Mouse (Mus musculus) brain, embryonic 14.5 days (tissue): ENCODE measurements around the gene Gria3. TPM values are rescaled to one million over a fixed set of nuclear protein-coding genes. Genes with fewer than 3 reads are reported as not detected.

Source experiments
- DNase-seq: peaks from one replicate; pipeline ENCODE4 v3.0.0-alpha.2; 2011; ENCODE audit warnings: low read depth
- CTCF ChIP-seq: fragments of 200-500 bp; IDR thresholded peaks from 2 replicates; pipeline ENCODE4 v1.5.1; 2012; ENCODE audit warnings: inconsistent platforms, mild to moderate bottlenecking, moderate library complexity, borderline replicate concordance; ENCODE audit not compliant: insufficient read depth, insufficient read length; ENCODE audit errors: extremely low read depth
- POLR2A ChIP-seq: fragments of 200-500 bp; IDR thresholded peaks from 2 replicates; pipeline ENCODE4 v1.6.1; 2012; ENCODE audit warnings: mild to moderate bottlenecking, inconsistent platforms, borderline replicate concordance; ENCODE audit not compliant: poor library complexity, insufficient read depth, insufficient read length, severe bottlenecking; ENCODE audit errors: extremely low read depth
- polyA plus RNA-seq: library from polyadenylated mRNA; depleted of rRNA; stranded (reverse); fragments of >200 nt; gene quantifications from 2 replicates; pipeline ENCODE4 v1.2.3, GENCODE M21; 2012

Gria3 gene
- polyA plus RNA-seq, 1 experiment = 19.7 TPM

GRCm38 (mm10) chrX:41435541-41435940 is 34.9 kb downstream of the Gria3 start:
- TF ChIP-seq POLR2A = no peak
- no peak for TF ChIP-seq CTCF
- DNase-seq = no peak

- no peak for DNase-seq
Observed at GRCm38 (mm10) chrX:41438841-41439240, 38.2 kb downstream of the Gria3 start.

GRCm38 (mm10) chrX:41448876-41449275 is 48.2 kb downstream of the Gria3 start:
- DNase-seq = no peak
- TF ChIP-seq POLR2A (no peak), CTCF (no peak)

More at GRCm38 (mm10) chrX:41438841-41439240, 38.2 kb downstream of the Gria3 start:
- TF ChIP-seq POLR2A (no peak), CTCF (no peak)

GRCm38 (mm10) chrX:41477486-41477885 is 76.8 kb downstream of the Gria3 start:
- DNase-seq = no peak
- no peak for TF ChIP-seq POLR2A
- TF ChIP-seq CTCF = no peak

- DNase-seq = no peak
- no peak for TF ChIP-seq POLR2A
- TF ChIP-seq CTCF = no peak
Observed at GRCm38 (mm10) chrX:41496528-41496927, 95.9 kb downstream of the Gria3 start.

- peak; percentile 63 for DNase-seq
Observed at GRCm38 (mm10) chrX:41505371-41505770, 104.7 kb downstream of the Gria3 start.

GRCm38 (mm10) chrX:41507959-41508358 is 107.3 kb downstream of the Gria3 start:
- TF ChIP-seq CTCF (no peak), POLR2A (no peak)
- DNase-seq = peak; percentile 46

More at GRCm38 (mm10) chrX:41505371-41505770, 104.7 kb downstream of the Gria3 start:
- no peak for TF ChIP-seq POLR2A
- TF ChIP-seq CTCF = no peak

GRCm38 (mm10) chrX:41514982-41515381 is 114.3 kb downstream of the Gria3 start:
- TF ChIP-seq CTCF (no peak), POLR2A (no peak)
- no peak for DNase-seq

- no peak for DNase-seq
- no peak for TF ChIP-seq POLR2A
Observed at GRCm38 (mm10) chrX:41532511-41532910, 131.9 kb downstream of the Gria3 start.

GRCm38 (mm10) chrX:41535886-41536285 is 135.2 kb downstream of the Gria3 start:
- TF ChIP-seq POLR2A = no peak
- TF ChIP-seq CTCF = no peak
- DNase-seq = no peak

GRCm38 (mm10) chrX:41562296-41563060 is 161.8 kb downstream of the Gria3 start:
- TF ChIP-seq CTCF = no peak
- no peak for TF ChIP-seq POLR2A
- no peak for DNase-seq

- no peak for TF ChIP-seq POLR2A
- no peak for TF ChIP-seq CTCF
- peak; percentile 19 for DNase-seq
Observed at GRCm38 (mm10) chrX:41564898-41565297, 164.2 kb downstream of the Gria3 start.

- TF ChIP-seq POLR2A (no peak), CTCF (no peak)
Observed at GRCm38 (mm10) chrX:41573079-41573478, 172.4 kb downstream of the Gria3 start.

More at GRCm38 (mm10) chrX:41573079-41573478, 172.4 kb downstream of the Gria3 start:
- DNase-seq = no peak
